Mouse (Mus musculus) forebrain, embryonic 12.5 days (tissue): ENCODE data around the gene Tmem41b. TPM values are rescaled to one million over a fixed set of nuclear protein-coding genes. Genes with fewer than 3 reads are reported as not detected.
A peak's percentile ranks its signal among the peaks of the same experiment; 100 is the strongest.
"Not testable (repeated sequence)": the region's sequence is repeated elsewhere in the genome, so short reads cannot be mapped to it uniquely, and the experiment has no call there.

Experiments
- ATAC-seq: fragments of 200-750 bp; cut with Nextera tagmentation; 2 replicates; pipeline ENCODE4 v1.8.0; 2017; ENCODE audit warnings: moderate TSS enrichment; ENCODE audit not compliant: low FRiP score
- H3K27ac ChIP-seq: fragments of 300-500 bp; sonication (generic); 2 replicates; pipeline ENCODE4 v1.5.1; 2016; ENCODE audit warnings: mild to moderate bottlenecking
- H3K27me3 ChIP-seq: fragments of 300-500 bp; sonication (generic); 2 replicates; pipeline ENCODE4 v1.6.1; 2016; ENCODE audit warnings: mild to moderate bottlenecking
- H3K36me3 ChIP-seq: fragments of 300-500 bp; sonication (generic); replicated peaks from 2 replicates; pipeline ENCODE4 v1.6.1; 2016; ENCODE audit warnings: mild to moderate bottlenecking
- H3K4me1 ChIP-seq: fragments of 300-500 bp; sonication (generic); 2 replicates; pipeline ENCODE4 v1.6.1; 2016
- H3K4me2 ChIP-seq: fragments of 300-500 bp; sonication (generic); 2 replicates; pipeline ENCODE4 v1.6.1; 2016; ENCODE audit warnings: mild to moderate bottlenecking, moderate library complexity
- H3K4me3 ChIP-seq: fragments of 300-500 bp; sonication (generic); replicated peaks from 2 replicates; pipeline ENCODE4 v1.5.1; 2016; ENCODE audit warnings: mild to moderate bottlenecking
- H3K9ac ChIP-seq: fragments of 300-500 bp; sonication (generic); 2 replicates; pipeline ENCODE4 v1.6.1; 2016; ENCODE audit warnings: mild to moderate bottlenecking
- H3K9me3 ChIP-seq: fragments of 300-500 bp; sonication (generic); 2 replicates; pipeline ENCODE4 v1.6.1; 2016
- WGBS: fragments of 180-500 bp; shearing (Covaris S2); methylation state at CpG from one replicate; pipeline ENCODE4 v1.1.7; 2016; 5-methylcytosine and 5-hydroxymethylcytosine counted together
- polyA plus RNA-seq: library from polyadenylated mRNA; unstranded; fragments of >200 nt; fragmentation: Nextera tagmentation; extraction: Ambion mirVana; gene quantifications from 2 replicates; pipeline ENCODE4 v1.2.1, GENCODE M21; 2016

The Tmem41b gene
- polyA plus RNA-seq, 1 experiment from 2014 or later = 75.8 TPM

- Histone ChIP-seq H3K4me3 (no peak overlapping the region), H3K27me3 (no peaks in the 10 kb centered on the region; the same call in 1 of the 2 replicates), H3K4me1 (peaks cover 5% of the 10 kb centered on the region; the same call in 1 of the 2 replicates), H3K36me3 (no peaks in the 10 kb centered on the region), H3K4me2 (no peak overlapping the region), H3K9ac (no peak overlapping the region), H3K9me3 (no peaks in the 10 kb centered on the region), H3K27ac (no peak overlapping the region)
- no peak for ATAC-seq
Measured at GRCm38 (mm10) chr7:110005976-110006375, 19.2 kb upstream of the Tmem41b start.

- ATAC-seq = no peak
Measured at GRCm38 (mm10) chr7:110002968-110003367, 16.2 kb upstream of the Tmem41b start.

GRCm38 (mm10) chr7:110002092-110002491 is 15.4 kb upstream of the Tmem41b start:
- Histone ChIP-seq H3K9me3 (no peaks in the 10 kb centered on the region), H3K4me2 (no peak overlapping the region), H3K9ac (no peak overlapping the region), H3K4me3 (no peak overlapping the region), H3K27ac (no peak overlapping the region), H3K4me1 (peaks cover 5% of the 10 kb centered on the region; the same call in 1 of the 2 replicates), H3K27me3 (no peaks in the 10 kb centered on the region; the same call in 1 of the 2 replicates), H3K36me3 (no peaks in the 10 kb centered on the region)
- ATAC-seq = no peak

More at GRCm38 (mm10) chr7:110002968-110003367, 16.2 kb upstream of the Tmem41b start:
- Histone ChIP-seq H3K36me3 (no peaks in the 10 kb centered on the region), H3K9me3 (no peaks in the 10 kb centered on the region), H3K4me2 (peak overlapping the region; percentile 43), H3K27me3 (no peaks in the 10 kb centered on the region; the same call in 1 of the 2 replicates), H3K4me1 (peaks cover 5% of the 10 kb centered on the region; the same call in 1 of the 2 replicates), H3K27ac (no peak overlapping the region), H3K9ac (peak overlapping the region; percentile 21; the same call in 1 of the 2 replicates), H3K4me3 (no peak overlapping the region; the same call in 1 of the 2 replicates)
- WGBS = 26% methylated on average over 20 of the region's 20 CpGs

DNA sequence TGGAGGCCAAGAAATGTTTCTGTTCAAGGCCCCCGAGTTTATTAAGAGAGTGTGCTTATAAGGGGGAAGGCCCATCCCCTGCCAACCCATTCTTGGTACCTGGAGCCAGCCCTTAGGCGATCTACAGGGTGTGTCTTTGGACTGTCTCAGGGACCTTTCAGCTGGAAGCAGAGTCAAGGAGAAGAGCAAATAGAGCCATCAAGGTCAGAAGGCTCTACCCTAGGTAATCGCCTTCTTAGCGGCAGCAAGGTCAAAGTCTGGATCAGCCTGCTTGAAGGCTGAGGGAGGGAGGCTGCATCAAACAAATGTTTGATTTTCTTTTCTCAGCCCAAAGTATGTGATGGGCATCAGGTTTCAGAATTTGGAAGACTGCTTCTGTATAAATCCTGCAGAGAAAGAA is 11.7 kb upstream of the Tmem41b start:
- Histone ChIP-seq H3K27ac (no peak overlapping the region), H3K4me3 (no peak overlapping the region), H3K4me2 (no peak overlapping the region), H3K36me3 (no peaks in the 10 kb centered on the region), H3K9me3 (no peaks in the 10 kb centered on the region), H3K9ac (no peak overlapping the region), H3K4me1 (peaks cover 5% of the 10 kb centered on the region; the same call in 1 of the 2 replicates), H3K27me3 (peaks cover 4% of the 10 kb centered on the region; the same call in 1 of the 2 replicates)
- 87% methylated on average over 4 of the region's 4 CpGs for WGBS
- ATAC-seq = no peak

- no peak for ATAC-seq
- 55% methylated on average over 2 of the region's 2 CpGs for WGBS
- H3K4me1 ChIP-seq = no peaks in the 10 kb centered on the region
- H3K4me3 ChIP-seq = no peak overlapping the region
- H3K9ac ChIP-seq = no peak overlapping the region
- no peak overlapping the region for H3K4me2 ChIP-seq
- 0 out of 2 replicates have a peak, but pooled peaks cover 6% of the 10 kb centered on the region for H3K27me3 ChIP-seq
- H3K27ac ChIP-seq = no peak overlapping the region
- H3K9me3 ChIP-seq = no peaks in the 10 kb centered on the region
- H3K36me3 ChIP-seq = no peaks in the 10 kb centered on the region
Measured at GRCm38 (mm10) chr7:109993157-109993959, 6.6 kb upstream of the Tmem41b start.

DNA sequence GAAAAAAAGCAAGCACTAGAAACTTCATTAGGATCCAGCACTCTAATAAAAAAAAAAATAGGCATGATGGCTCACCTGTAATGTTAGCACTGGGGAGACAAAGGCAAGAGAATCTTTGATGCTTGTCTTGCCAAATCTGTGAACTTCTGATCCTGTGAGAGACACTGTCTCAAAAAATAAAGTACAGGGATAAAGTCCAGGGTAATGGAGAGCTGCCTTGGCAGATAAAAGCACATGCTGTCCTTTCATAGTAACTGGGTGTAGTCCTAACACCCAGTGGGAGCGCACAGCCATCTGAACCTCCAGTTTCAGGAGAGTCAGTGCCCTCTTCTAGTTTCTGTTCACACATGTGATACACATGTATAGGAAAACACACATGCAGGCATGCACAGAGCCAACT is 4.6 kb upstream of the Tmem41b start:
- Histone ChIP-seq H3K9ac (no peak overlapping the region), H3K27me3 (0 out of 2 replicates have a peak, but pooled peaks cover 6% of the 10 kb centered on the region), H3K9me3 (no peaks in the 10 kb centered on the region), H3K4me3 (no peak overlapping the region), H3K27ac (no peak overlapping the region), H3K36me3 (no peaks in the 10 kb centered on the region), H3K4me2 (no peak overlapping the region), H3K4me1 (no peaks in the 10 kb centered on the region)
- 97% methylated on average over 1 of the region's 1 CpGs for WGBS
- ATAC-seq = no peak

DNA sequence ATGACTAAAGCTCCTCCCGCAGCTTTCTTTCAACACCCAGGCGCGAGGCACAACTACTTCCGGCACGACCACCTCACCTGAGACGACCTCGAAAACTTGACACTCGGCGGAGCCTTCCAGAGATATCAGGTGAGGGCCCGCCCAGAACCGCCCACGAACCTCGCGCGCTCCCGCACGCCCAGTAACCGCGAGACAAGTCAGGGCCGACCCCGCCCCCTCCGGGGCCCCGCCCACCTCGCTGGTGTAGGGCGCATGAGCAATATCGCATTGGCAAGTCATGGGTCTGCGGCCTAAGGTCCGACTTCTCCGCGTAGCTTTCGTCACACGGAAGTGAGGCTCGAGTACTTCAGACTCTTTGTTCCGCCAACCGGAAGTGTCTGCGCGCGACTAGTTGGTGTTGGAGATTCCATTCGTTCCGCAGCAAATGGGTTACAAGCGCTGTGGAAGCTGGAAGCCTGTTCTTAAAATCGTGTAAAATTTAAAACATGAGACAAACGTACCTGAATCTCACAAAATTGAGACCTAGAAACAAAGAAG is 528 bp downstream of the Tmem41b start:
- ATAC-seq = peak; percentile 99
- H3K9me3 ChIP-seq = no peaks in the 10 kb centered on the region
- peaks cover 12% of the 10 kb centered on the region for H3K36me3 ChIP-seq
- peaks cover 15% of the 10 kb centered on the region for H3K4me1 ChIP-seq
- H3K27ac ChIP-seq = peak overlapping the region; percentile 81
- peak overlapping the region; percentile 82 for H3K4me2 ChIP-seq
- peak overlapping the region; percentile 74 for H3K9ac ChIP-seq
- WGBS = under 1% methylated on average over 43 of the region's 43 CpGs
- peak overlapping the region; percentile 66 for H3K4me3 ChIP-seq
- H3K27me3 ChIP-seq = no peaks in the 10 kb centered on the region

DNA sequence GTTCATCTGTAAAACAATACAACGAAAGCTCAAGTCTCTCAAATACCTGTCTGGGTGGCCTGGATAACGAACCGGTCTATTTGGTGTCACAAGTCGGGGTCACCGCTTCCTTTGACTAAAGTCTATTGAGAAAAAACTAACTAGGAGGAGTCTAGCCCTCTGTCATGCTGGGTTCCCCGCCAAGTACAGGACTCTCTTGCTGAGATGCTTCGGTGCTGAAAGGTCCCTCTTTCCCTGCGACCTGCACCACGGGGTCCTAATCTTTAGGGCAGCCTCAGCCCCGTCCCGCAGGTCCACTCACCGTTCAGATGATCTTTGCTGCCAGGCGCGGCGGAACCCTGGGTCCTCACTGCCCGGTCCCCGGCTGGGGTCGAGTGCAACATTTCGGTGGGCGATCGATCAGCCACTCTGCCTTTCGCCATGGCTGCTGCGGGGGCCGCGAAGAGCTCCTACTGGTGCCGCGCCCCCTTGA is 1.0 kb downstream of the Tmem41b start:
- H3K9ac ChIP-seq = peak overlapping the region; percentile 74
- H3K4me2 ChIP-seq = peak overlapping the region; percentile 82
- H3K4me3 ChIP-seq = peak overlapping the region; percentile 66
- no peaks in the 10 kb centered on the region for H3K27me3 ChIP-seq
- H3K36me3 ChIP-seq = peaks cover 12% of the 10 kb centered on the region
- ATAC-seq = peak; percentile 69
- H3K4me1 ChIP-seq = peaks cover 15% of the 10 kb centered on the region
- WGBS = under 1% methylated on average over 27 of the region's 27 CpGs
- peak overlapping the region; percentile 81 for H3K27ac ChIP-seq
- no peaks in the 10 kb centered on the region for H3K9me3 ChIP-seq

GRCm38 (mm10) chr7:109984608-109985007 is 2.1 kb downstream of the Tmem41b start:
- not testable (repeated sequence) for H3K4me3 ChIP-seq, H3K9me3 ChIP-seq, H3K9ac ChIP-seq, H3K27me3 ChIP-seq, H3K27ac ChIP-seq, ATAC-seq
- 79% methylated on average over 5 of the region's 5 CpGs for WGBS
- H3K4me1 ChIP-seq = peaks cover 15% of the 10 kb centered on the region
- peak overlapping the region; percentile 82 for H3K4me2 ChIP-seq
- H3K36me3 ChIP-seq = peaks cover 22% of the 10 kb centered on the region

GRCm38 (mm10) chr7:109977131-109977530 is 9.6 kb downstream of the Tmem41b start:
- H3K27ac ChIP-seq, H3K9me3 ChIP-seq, H3K4me2 ChIP-seq, ATAC-seq, H3K9ac ChIP-seq, H3K4me1 ChIP-seq, H3K4me3 ChIP-seq, H3K27me3 ChIP-seq: not testable (repeated sequence)
- peaks cover 64% of the 10 kb centered on the region for H3K36me3 ChIP-seq
- 75% methylated on average over 5 of the region's 5 CpGs for WGBS

DNA sequence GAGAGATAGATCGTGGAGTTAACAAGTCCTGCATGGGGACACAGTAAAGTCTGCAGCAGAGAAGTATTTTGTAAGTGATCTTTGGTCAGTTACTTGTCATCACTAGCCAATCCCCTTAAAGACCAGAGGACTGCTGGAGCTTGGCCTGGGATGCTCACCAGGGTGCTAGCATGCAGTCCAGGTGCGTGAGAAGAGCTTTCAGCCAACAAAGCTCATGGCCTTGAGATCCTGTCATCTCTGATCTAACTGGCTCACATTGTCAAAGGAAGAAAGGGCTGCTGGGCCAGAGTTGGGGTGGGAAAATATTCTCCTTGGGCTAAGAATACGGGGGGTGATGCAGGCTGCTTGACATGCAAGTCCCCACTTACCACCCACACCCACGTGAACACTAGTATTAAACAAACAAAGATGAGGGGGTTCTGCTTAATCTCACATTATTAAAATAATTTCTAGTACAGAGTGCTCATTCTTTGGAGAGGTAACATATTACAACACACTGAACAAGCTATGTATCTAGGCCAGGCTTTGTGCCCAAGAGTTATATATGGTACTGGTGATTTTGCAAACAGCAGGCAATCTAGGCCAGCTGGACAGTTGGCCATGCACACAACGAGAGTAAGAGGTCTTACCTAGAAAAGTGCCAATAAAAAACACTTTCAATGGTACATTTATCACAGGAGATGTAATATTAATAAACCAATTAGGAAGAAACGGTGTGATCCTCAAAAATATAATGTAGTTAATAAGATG is 10.6 kb downstream of the Tmem41b start:
- Histone ChIP-seq H3K27ac (no peak overlapping the region), H3K4me2 (no peak overlapping the region), H3K27me3 (no peaks in the 10 kb centered on the region), H3K9me3 (no peaks in the 10 kb centered on the region), H3K4me1 (no peaks in the 10 kb centered on the region), H3K9ac (no peak overlapping the region), H3K4me3 (no peak overlapping the region), H3K36me3 (peaks cover 56% of the 10 kb centered on the region)
- ATAC-seq = no peak
- 92% methylated on average over 6 of the region's 6 CpGs for WGBS

- no peaks in the 10 kb centered on the region for H3K9me3 ChIP-seq
- 0 out of 2 replicates have a peak overlapping the region, but pooled peaks have one; percentile 17 for H3K9ac ChIP-seq
- H3K4me2 ChIP-seq = no peak overlapping the region
- no peak overlapping the region for H3K4me3 ChIP-seq
- peaks cover 20% of the 10 kb centered on the region for H3K4me1 ChIP-seq
- H3K36me3 ChIP-seq = peaks cover 7% of the 10 kb centered on the region
- no peak for ATAC-seq
- no peaks in the 10 kb centered on the region for H3K27me3 ChIP-seq
- H3K27ac ChIP-seq = peak overlapping the region; percentile 91
Measured at GRCm38 (mm10) chr7:109969542-109969941, 17.2 kb downstream of the Tmem41b start.
